Mouse (Mus musculus) cerebellum, adult 8-10 months (tissue): ENCODE results near the gene Tbc1d17.

Source experiments
- DNase-seq: peaks from one replicate; pipeline ENCODE4 v3.0.0; 2022

The Tbc1d17 gene

GRCm38 (mm10) chr7:44821666-44822448, 27.0 kb downstream of the Tbc1d17 start:
- DNase-seq: peak; percentile 2

DNA sequence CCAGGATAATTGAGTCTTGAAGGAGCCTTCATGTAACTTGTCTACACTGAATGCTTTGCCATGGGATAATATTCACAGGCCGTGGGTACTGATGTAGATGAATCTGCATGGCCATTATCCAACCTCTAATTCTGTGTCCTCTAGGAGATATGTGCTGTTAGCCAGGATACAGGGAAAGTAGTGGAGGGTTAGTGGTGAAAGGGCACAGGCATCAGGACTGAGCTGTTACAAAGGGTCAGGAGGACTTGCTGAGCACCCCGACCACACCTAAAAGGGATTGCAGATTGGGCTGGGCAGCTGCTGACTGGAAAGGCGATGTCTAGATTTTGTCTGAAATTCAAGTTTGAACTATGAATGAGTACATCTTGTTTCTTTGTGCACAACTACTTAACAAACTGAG, 28.4 kb downstream of the Tbc1d17 start:
- DNase-seq: no peak

DNA sequence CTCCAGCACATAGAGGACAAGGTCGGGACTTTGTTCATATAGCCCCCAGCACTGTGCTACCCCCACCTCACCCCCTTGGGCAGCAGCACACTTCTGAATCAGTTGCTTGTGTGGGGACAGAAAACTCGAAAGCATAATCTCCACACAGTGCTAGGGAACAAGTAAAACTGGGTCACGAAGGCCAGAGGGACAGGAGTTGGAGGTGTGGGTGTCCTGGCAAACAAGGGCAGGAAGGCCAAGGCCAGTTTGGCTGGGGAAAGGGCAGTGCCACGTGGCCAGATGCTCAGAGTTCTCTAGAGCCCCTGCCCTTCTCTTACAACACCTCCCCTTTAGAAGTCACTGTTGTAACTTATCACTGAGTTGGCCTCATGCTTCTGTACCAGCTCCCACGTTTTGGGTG, 29.0 kb downstream of the Tbc1d17 start:
- peak; percentile 17 for DNase-seq

GRCm38 (mm10) chr7:44819391-44819790, 29.5 kb downstream of the Tbc1d17 start:
- no peak for DNase-seq

- DNase-seq: peak; percentile 28
Observed at GRCm38 (mm10) chr7:44818751-44819235, 30.1 kb downstream of the Tbc1d17 start.

GRCm38 (mm10) chr7:44818164-44818563, 30.7 kb downstream of the Tbc1d17 start:
- peak; percentile 13 for DNase-seq

GRCm38 (mm10) chr7:44817441-44817840, 31.4 kb downstream of the Tbc1d17 start:
- DNase-seq: no peak

- no peak for DNase-seq
Observed at GRCm38 (mm10) chr7:44816470-44817021, 32.3 kb downstream of the Tbc1d17 start, which contains the start of gene Atf5. Gene Atf5 (minus strand): TSS chr7:44816658.

DNA sequence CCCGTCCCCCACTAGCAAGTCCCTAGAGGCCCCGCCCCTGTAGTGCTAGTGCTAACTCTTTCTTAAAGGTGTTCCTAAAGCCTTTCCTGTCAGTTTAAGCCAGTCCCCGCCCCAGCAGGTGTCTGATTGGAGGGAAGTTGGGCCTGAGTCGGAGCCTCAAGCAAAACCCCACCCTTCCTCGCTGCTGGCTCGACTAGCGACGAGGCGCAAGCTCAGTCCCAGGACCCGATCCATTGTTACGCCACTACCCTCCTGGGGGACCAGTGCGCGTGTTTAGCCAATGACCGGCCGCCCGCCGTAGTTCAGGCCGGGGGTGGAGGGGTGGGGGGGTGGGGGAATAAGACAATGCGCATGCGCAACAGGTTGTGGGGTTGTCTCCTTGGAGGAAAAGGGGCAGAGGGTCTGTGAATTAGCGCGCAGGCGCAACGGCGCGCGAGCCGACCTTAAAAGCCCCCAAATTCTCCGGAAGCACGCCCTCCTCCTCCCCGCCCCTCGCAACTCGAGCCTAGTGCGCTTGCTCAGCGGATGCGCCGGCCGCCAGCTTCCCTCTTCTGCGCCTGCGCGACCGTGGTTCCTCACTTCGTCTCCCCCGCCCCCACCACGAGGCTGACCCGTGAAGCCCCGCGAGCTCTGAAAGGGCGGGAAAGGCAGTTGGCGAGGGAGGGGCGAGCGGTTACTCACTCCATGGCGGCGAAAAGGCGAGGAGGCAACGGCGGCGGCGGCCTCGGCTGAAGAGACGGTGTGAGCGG, 33.0 kb downstream of the Tbc1d17 start, which contains the start of the genes Nup62 and Il4i1:
TSS of gene Nup62 (plus strand) at position 368 of the 749 bp plus-strand sequence.
TSS of gene Il4i1 (plus strand) at position 667 of the 749 bp plus-strand sequence.
- DNase-seq: peak; percentile 98

GRCm38 (mm10) chr7:44814952-44815553, 33.8 kb downstream of the Tbc1d17 start:
- DNase-seq: peak; percentile 45

DNA sequence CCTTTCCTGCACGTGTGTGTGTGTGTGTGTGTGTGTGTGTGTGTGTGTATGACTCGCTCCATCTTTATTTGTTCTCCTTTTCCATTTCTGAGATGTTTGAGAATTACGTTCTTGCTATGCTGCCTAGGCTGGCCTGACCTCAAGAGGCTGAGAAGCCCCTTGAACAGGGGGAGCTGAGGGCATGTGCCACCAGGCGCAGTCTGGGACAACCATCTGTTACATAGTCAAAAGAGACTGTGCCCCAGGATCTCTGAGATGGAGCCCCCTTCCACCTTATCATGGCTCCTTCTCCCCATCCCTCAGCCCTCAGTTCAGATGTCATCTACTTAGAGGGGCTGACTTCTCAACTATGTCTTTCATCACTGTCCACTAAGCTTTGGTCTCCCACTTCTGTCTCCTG, 34.5 kb downstream of the Tbc1d17 start:
- no peak for DNase-seq

DNA sequence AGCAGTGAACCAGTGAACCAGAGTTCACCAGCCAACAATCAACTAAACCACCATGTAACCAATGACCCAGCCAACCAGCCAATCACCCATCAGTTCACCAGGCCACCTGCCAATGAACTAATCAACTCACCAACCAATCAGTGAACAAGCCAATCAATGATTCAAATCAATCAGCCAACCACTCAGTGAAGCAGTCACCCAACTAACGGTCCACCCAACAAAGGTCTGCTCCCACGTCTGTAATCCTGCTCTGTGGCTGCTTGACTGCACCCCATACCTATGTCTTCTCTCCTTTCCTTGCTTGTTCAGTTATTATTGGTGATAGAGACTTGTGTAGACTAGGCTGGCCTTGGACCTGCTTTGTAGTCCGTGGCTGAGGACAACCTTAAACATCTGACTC, 34.9 kb downstream of the Tbc1d17 start:
- DNase-seq: no peak

DNA sequence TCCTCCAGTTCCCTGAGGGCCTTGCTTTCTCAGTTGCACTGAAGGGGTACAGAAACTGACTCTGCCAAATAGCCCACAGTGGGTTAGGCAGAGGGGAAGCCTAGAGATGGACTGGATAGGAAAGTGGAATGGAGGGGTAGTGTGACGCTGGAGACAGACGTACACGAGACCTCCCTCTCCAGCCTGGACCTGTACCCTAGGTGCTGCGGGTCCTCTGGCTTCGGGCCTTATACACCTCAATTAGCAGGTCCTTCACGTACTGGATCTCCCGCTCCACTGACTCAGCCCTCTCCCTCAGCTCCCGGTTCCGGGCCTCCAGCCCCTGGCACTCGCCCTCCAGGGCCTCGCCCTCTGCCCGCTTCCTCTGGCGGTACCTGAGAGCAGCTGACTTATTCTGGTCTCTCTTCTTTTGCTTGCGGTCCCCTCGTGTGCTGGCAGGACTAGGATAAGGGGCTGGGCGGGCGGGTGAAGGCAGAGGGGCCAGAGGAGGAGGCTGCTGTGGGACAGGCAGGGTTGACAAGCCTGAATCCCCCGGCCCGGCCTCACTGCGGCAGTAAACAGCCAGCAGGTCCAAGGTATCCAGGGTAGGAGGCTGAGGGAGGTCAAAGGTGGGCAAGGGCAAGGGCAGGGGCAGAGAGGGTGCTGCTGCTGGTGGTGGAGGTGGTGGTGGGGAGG, 36.1 kb downstream of the Tbc1d17 start:
- no peak for DNase-seq

DNA sequence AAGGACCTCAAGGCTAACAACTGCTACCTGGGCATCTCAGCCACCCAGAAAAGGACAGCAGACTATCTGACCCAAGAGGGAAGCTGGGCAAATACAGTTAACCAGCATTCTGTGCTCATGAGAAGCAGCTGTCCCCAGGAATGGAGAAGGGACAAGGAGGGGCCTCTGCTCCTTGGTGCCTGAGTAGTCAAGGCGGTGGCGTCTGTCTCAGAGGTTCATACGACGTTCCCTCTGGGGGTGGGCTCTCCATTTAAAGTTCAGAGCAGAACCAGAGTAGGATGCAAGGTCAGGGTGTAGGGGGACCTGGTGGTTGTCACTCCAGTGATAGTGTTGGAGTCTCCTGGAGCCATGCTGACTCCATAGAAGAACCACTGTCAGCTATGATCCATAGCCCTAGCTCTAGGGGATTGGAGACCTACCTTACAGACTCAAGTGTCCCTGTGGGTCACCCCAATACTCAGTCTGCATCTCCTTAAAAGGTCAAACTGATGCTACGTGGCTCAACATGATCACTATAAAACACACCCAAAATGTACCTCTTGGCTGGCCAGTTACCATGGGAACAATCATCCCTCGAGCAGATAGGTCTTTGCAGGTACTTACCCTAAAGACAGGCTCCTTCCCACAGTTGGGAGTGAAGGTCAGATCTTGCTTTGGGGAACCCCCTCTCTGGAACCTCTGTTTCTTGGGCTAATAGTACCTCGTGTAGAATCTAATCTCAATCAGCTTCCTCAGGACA, 37.9 kb downstream of the Tbc1d17 start:
- no peak for DNase-seq

- no peak for DNase-seq
Observed at GRCm38 (mm10) chr7:44810365-44810764, 38.5 kb downstream of the Tbc1d17 start.

GRCm38 (mm10) chr7:44809466-44809865, 39.4 kb downstream of the Tbc1d17 start:
- no peak for DNase-seq

- DNase-seq: no peak
Observed at GRCm38 (mm10) chr7:44808927-44809326, 40.0 kb downstream of the Tbc1d17 start.

DNA sequence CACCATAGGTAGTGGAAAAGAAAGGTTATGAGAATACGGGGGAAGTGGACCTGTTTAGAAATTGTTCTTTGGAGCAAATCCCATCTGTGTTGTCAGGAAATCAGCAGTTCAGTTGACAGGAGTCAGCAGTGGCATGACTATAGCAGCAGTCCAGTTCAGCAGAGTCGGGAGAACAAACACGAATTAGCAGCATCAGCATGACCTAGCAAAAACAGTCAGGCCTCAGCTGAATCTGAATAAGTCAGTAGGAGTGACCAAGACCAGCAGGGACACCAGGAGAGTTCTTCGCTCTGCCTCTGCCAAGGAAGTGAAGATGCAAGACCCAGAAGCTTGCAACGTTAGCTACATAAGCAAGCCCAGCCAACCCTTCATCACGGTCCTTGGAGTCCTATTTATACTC, 56.1 kb downstream of the Tbc1d17 start:
- DNase-seq: no peak

- DNase-seq: no peak
Observed at GRCm38 (mm10) chr7:44790066-44790465, 58.8 kb downstream of the Tbc1d17 start.

- no peak for DNase-seq
Observed at GRCm38 (mm10) chr7:44789531-44789930, 59.3 kb downstream of the Tbc1d17 start.
